Mouse (Mus musculus) cerebellum, postnatal 4 days (tissue): ENCODE results near the gene Prmt2.

Experiments used
- DNase-seq, 2 experiments: peaks; one replicate each; pipeline ENCODE4 v3.0.0; 2022; ENCODE audit warnings: low spot score in 2 of 2, mixed read lengths in 1 of 2

Prmt2 gene

GRCm38 (mm10) chr10:76237341-76238225, at the start of gene Prmt2:
Gene Prmt2, minus strand, starts transcription at chr10:76237865.
- DNase-seq: peak; percentile 79 to 89

DNA sequence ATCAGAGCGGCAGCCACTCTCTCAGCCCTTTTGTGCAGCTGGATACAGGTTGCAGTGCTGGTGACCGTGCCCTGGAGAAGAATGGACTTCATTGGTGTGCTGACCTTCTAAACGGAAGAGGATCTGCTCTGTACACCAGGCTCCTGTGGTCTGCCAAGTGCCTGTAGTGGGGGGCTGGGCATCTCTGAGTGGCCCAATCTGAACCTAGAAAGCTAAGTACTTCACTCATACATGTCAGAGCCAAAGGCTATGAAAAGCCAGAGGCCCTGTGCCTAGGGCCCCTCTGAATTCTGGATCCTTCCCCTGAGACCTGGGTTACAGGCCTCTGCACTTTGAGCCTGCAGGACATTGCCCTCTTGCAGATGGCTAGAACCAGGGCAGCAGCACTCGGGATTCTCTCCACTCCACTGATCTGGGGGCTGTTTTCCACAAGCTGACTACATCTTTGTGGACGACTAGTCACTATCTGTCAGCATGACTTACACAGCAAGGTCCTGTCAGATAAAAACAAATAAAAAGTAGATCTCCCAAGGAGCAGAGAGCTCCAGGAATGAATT, 41.0 kb upstream of the Prmt2 start:
- DNase-seq: no peak

- no peak for DNase-seq
These were observed 37.6 kb upstream of the Prmt2 start for GRCm38 (mm10) chr10:76275256-76275655.

DNA sequence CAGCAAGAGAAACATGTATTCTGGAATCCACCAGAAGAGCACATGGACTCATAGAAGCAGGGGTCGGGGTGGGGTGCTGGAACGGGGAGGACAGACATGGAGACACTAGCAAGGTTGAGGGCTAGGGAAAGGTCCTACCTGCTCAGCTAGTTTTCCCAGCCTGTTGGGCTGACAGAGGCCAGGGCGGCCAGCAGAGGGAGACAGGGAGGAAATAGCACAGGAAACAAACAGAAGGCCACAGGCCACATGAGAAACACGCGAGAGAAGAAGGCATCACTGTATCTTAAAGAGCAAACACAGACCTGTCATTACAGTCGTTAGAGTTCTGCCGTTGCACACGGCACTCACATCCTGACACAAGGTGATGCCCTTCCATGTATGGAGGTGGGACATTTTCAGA, 33.6 kb upstream of the Prmt2 start:
- DNase-seq: peak in 1 of 2 experiments; percentile 24

DNA sequence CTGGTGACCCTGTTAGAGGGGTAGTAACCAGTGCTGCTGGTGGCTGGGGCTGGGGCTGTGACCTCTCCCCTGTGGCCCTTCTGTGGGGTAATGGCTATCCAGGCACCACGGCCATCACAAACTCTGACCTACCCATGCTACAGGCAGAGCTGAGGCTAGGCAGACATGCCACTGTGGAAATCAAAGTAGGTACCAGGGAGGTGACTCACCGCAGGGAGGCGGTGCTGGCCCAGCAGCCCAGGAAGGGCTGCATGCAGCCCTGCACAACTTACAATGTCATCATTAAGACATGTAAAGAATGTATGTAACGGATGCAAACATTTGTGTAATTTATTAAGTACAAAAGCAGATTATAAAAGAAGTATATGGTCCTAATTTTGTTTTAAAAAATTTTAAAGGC, 24.8 kb upstream of the Prmt2 start:
- DNase-seq: no peak

GRCm38 (mm10) chr10:76261447-76261846, 23.8 kb upstream of the Prmt2 start:
- DNase-seq: no peak

- peak in 1 of 2 experiments; percentile 22 for DNase-seq
These were observed 22.8 kb upstream of the Prmt2 start for GRCm38 (mm10) chr10:76260358-76261059.

DNA sequence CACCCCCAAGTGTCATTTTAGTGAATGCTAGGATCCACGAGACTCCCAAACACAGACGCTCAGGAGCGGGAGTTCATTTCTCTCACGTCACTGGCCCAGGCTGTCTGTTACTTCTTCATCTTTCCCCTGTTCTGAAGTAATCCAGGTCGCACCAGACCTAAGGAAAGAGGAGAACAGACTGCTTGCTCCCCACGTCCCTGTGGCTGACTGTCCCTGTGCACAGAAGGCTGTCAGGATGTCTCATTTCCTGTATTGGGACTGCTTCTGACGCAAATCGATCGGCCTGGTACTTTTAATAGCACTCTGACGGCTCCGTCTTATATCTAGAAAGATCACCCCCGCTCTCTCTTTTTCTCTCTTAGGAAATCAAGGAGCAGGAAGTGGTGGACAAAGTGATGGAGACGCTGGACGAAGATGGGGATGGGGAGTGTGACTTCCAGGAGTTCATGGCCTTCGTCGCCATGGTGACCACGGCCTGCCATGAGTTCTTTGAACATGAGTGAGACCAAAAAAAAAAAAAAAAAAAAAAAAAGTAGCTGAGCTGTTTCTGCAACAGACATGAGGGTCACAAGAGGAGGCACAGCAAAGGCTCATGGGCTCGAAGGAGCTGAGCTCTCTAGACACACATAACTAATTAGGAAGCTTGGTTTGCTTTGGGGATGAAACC, 22.0 kb upstream of the Prmt2 start:
- no peak for DNase-seq

GRCm38 (mm10) chr10:76257719-76258390, 20.2 kb upstream of the Prmt2 start:
- DNase-seq: no peak

DNA sequence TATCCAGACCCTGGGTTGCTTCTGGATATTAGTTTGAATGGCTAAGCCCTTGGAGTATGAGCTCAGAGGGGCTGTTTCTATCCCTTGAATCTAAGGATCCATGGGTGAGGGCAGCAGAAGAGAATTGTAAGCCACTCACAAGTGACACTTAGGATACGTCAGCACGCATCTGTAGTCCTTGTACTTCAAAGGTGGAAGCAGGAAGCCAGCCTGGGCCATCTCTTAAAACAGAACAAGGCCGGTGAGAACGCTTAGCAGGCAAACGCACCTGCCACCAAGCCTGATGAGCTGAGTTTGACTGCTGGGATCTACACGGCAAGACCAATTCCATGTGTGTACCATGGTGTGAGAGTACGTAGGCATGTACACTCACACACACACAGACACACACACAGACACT, 19.6 kb upstream of the Prmt2 start:
- DNase-seq: no peak

- no peak for DNase-seq
These were observed 18.0 kb upstream of the Prmt2 start for GRCm38 (mm10) chr10:76255617-76256016.

DNA sequence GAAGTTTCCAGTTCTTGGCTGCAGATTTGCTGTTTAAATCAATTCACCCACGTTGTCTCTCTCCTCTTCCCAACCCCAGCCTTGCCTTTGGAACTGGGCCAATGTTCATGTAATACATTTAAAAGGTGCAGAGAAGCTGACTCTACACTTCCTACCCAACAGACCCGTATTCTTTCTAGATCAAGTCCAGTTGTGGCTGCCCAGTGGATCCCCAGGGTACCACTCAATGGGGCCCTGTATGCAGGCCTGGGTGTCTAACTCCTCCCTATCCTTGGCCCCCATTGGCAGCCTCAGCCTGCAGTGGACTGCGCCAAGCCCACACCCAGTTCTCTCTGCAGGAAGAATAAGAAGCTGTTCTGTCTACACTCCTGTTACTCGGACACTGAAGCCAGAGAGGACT, 15.9 kb upstream of the Prmt2 start, which contains the start of gene S100b:
S100b (plus strand) TSS at position 318 of the 400 bp plus-strand sequence.
- no peak for DNase-seq

GRCm38 (mm10) chr10:76253079-76253478, 15.4 kb upstream of the Prmt2 start:
- no peak for DNase-seq

GRCm38 (mm10) chr10:76250870-76251269, 13.2 kb upstream of the Prmt2 start:
- DNase-seq: no peak

GRCm38 (mm10) chr10:76248647-76248968, 10.9 kb upstream of the Prmt2 start:
- DNase-seq: no peak

DNA sequence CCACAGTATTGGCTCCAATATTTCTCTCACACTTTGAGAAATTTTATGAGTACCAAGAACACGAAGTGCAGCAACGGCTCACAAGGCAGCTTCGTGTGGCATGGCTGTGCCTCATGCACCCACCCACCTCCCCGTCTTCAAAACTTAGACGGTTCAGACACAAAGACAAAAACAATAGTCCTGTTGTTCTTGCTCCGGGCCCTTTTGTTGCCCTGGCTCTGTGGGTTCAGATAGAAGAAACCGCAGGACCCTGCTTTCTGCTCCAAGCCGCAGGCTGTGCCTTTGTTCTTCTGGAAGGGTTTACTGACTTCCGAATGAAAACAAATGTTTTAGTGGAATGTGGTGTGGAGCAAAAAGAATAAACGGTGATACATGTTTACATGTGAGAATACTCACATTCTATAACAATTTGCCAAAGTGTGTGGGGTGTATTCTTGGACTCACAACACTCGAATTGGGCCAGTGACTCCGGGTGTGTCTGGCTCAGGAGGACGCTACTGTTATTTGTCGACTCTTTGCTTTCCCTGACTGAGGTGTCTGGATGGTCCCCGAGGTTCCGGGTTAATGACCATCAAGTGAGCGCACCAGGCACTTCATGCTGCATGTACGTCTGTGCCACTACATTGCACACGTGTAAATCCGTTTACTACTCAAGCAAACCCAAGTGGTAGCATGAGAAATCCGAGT, 10.4 kb upstream of the Prmt2 start:
- no peak for DNase-seq

DNA sequence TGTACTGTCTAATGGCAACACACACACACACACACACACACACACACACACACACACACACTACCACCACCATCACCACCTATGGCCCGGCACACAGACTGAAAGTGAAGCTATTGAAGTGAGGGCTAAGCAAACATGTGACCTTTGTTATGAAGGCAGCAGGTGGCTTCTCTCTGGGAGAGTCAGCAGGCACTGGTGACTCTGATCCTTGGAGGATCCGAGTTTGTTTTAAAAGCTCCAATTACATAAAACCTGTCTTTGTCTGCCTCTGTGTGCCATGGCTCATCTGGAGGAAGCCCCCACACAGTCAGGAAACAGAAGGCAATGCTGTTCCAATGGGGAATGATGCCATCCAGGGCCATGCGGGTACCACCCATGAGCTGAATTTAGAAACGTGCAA, 8.9 kb upstream of the Prmt2 start:
- no peak for DNase-seq

DNA sequence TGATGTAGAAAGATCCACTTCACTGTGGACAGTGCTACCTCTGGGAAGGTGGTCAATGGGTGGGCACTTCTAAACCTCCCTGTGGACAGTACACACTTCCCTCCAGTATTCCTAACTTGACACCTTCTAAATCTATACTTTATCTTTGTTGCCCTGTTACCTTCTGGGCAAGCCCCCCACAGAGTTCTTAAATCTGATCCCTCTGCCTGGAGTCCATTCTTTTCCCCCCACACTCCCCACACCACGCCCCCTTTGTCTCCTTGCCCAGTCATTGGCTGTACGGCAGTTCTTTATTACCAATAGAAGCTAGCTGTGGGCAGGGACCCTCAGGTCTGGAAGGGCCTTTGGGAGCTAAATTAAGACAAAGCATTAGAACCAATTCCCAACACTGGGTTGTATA, 7.4 kb upstream of the Prmt2 start:
- DNase-seq: no peak

GRCm38 (mm10) chr10:76239401-76239800, 1.7 kb upstream of the Prmt2 start:
- DNase-seq: no peak

DNA sequence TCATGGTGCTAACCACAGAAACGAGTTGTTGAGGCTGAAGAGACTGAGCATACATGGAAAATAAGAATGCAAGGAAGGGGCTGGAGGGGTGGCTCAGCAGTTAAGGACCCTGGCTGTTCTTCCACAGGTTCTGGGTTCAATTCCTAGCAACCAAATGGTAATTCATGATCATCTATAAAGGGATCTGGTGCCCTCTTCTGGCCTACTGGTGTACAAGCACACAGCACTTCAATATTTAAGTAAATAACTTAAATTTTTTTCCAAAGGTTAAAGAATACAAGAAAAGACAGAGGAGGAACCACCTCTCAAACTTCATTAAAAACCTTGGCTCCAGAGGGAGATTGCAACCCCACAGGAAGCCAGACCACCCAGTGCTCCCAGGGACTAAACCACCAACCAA, 8.0 kb downstream of the Prmt2 start:
- DNase-seq: no peak

GRCm38 (mm10) chr10:76225944-76226343, 11.7 kb downstream of the Prmt2 start:
- DNase-seq: no peak
